Mouse (Mus musculus) E14TG2a.4 (cell line): ENCODE results near the gene Dpysl5.
"Not testable (repeated sequence)": the region's sequence is repeated elsewhere in the genome, so short reads cannot be mapped to it uniquely, and the experiment has no call there.

ENCODE experiments used
- CTCF ChIP-seq: conservative IDR thresholded peaks from 2 replicates; pipeline ENCODE4 v1.5.1; 2014; ENCODE audit warnings: low read length
- NANOG ChIP-seq: IDR thresholded peaks from 2 replicates; pipeline ENCODE4 v1.6.1; 2014; ENCODE audit warnings: borderline replicate concordance, low read length, mixed read lengths
- POU5F1 ChIP-seq: IDR thresholded peaks from 2 replicates; pipeline ENCODE4 v1.6.1; 2014; ENCODE audit warnings: low read length, borderline replicate concordance

- TF ChIP-seq CTCF, NANOG, POU5F1: not testable (repeated sequence)
Measured at GRCm38 (mm10) chr5:30701373-30701772, 10.0 kb upstream of the Dpysl5 start.
